Mouse (Mus musculus) lung, adult 2 months (tissue): ENCODE data around the gene Ncoa7.

ENCODE experiments used
- CTCF ChIP-seq: fragments of 200-500 bp; IDR thresholded peaks from 2 replicates; pipeline ENCODE4 v1.5.1; 2011; ENCODE audit warnings: mild to moderate bottlenecking, low read length, control low read depth; ENCODE audit not compliant: insufficient read depth
- POLR2A ChIP-seq: fragments of 200-500 bp; IDR thresholded peaks from 2 replicates; pipeline ENCODE4 v1.6.1; 2011; ENCODE audit warnings: low read depth, mild to moderate bottlenecking, control low read depth, low read length, borderline replicate concordance; ENCODE audit errors: extremely low read depth

GRCm38 (mm10) chr10:30716171-30716570 lies 87.0 kb downstream of the Ncoa7 start:
- no peak for TF ChIP-seq POLR2A
- no peak for TF ChIP-seq CTCF
